Mouse (Mus musculus) CH12.LX (cell line): Measurements from ENCODE around the gene Hes2. TPM values are rescaled to one million over a fixed set of nuclear protein-coding genes. Genes with fewer than 3 reads are reported as not detected.

Source experiments
- DNase-seq: peaks from one replicate; pipeline ENCODE4 v3.0.0-alpha.2; 2013; ENCODE audit errors: extremely low read depth
- H3K27ac ChIP-seq: 2 replicates; pipeline ENCODE4 v1.5.1; 2012; ENCODE audit warnings: low read depth, mild to moderate bottlenecking, control low read depth, moderate library complexity; ENCODE audit not compliant: insufficient read depth
- H3K27me3 ChIP-seq: replicated peaks from 2 replicates; pipeline ENCODE3; 2012; ENCODE audit warnings: inconsistent platforms
- H3K36me3 ChIP-seq, 2 experiments: replicated peaks in 1 of 2; 2 replicates each; pipeline versions ENCODE3 to v1.6.1; 2012; ENCODE audit warnings: inconsistent platforms in 1 of 2, low read length in 1 of 2, mild to moderate bottlenecking in 1 of 2, mixed read lengths in 1 of 2, moderate library complexity in 1 of 2; ENCODE audit not compliant: control insufficient read depth in 1 of 2, insufficient read depth in 1 of 2
- H3K4me1 ChIP-seq, 2 experiments: 2 replicates each; pipeline ENCODE4 v1.6.1; 2012; ENCODE audit warnings: inconsistent platforms in 1 of 2, moderate library complexity in 1 of 2; ENCODE audit not compliant: insufficient read depth in 2 of 2, control insufficient read depth in 1 of 2
- H3K4me2 ChIP-seq: 2 replicates; pipeline ENCODE4 v1.6.1; 2012; ENCODE audit warnings: low read depth, mild to moderate bottlenecking, control low read depth; ENCODE audit not compliant: poor library complexity, insufficient read depth, severe bottlenecking
- H3K4me3 ChIP-seq, 3 experiments: fragments of 150-350 bp in 1 of 3; sonication (generic) in 1 of 3; replicated peaks in 1 of 3; 2 replicates each; pipeline versions ENCODE3 to v1.5.1; 2011 to 2012; ENCODE audit warnings: low read depth in 2 of 3, low read length in 2 of 3, mild to moderate bottlenecking in 2 of 3, moderate library complexity in 2 of 3, control low read depth in 1 of 3, improper control_type of control experiment in 1 of 3, inconsistent platforms in 1 of 3, mixed read lengths in 1 of 3; ENCODE audit not compliant: poor library complexity in 1 of 3
- H3K79me2 ChIP-seq: replicated peaks from 2 replicates; pipeline ENCODE4 v1.6.1; 2012; ENCODE audit warnings: mild to moderate bottlenecking, moderate library complexity; ENCODE audit not compliant: control insufficient read depth, poor library complexity, insufficient read depth, severe bottlenecking; ENCODE audit errors: extremely low read depth
- H3K9ac ChIP-seq: 2 replicates; pipeline ENCODE4 v1.6.1; 2012; ENCODE audit warnings: low read depth, mild to moderate bottlenecking, control low read depth, moderate library complexity; ENCODE audit not compliant: insufficient read depth
- H3K9me3 ChIP-seq: replicated peaks from 2 replicates; pipeline ENCODE3; 2012; ENCODE audit warnings: low read length, inconsistent platforms, mixed read lengths
- BHLHE40 ChIP-seq: IDR thresholded peaks from 2 replicates; pipeline ENCODE4 v1.6.1; 2011; ENCODE audit warnings: mild to moderate bottlenecking, low read depth, low read length, improper control_type of control experiment
- CHD1 ChIP-seq: IDR thresholded peaks from 2 replicates; pipeline ENCODE4 v1.6.1; 2012; ENCODE audit warnings: low read depth, low read length, improper control_type of control experiment, inconsistent platforms
- CHD2 ChIP-seq: IDR thresholded peaks from 2 replicates; pipeline ENCODE4 v1.6.1; 2011; ENCODE audit warnings: low read length, improper control_type of control experiment
- CTCF ChIP-seq, 2 experiments: IDR thresholded peaks in 1 of 2; conservative IDR thresholded peaks in 1 of 2; 2 replicates each; pipeline ENCODE4 v1.5.1; 2011 to 2012; ENCODE audit warnings: low read depth in 2 of 2, low read length in 2 of 2, improper control_type of control experiment in 1 of 2, inconsistent platforms in 1 of 2, mild to moderate bottlenecking in 1 of 2, moderate library complexity in 1 of 2
- E2F4 ChIP-seq: IDR thresholded peaks from 2 replicates; pipeline ENCODE4 v1.6.1; 2011; ENCODE audit warnings: low read depth, low read length, improper control_type of control experiment; ENCODE audit not compliant: insufficient replicate concordance
- ELF1 ChIP-seq: IDR thresholded peaks from 2 replicates; pipeline ENCODE4 v1.6.1; 2014; ENCODE audit warnings: low read depth, mild to moderate bottlenecking, inconsistent platforms, low read length, improper control_type of control experiment
- ETS1 ChIP-seq: conservative IDR thresholded peaks from 2 replicates; pipeline ENCODE4 v1.6.1; 2012; ENCODE audit warnings: low read depth, mild to moderate bottlenecking, inconsistent platforms, low read length, improper control_type of control experiment, moderate library complexity
- HCFC1 ChIP-seq: IDR thresholded peaks from 2 replicates; pipeline ENCODE4 v1.6.1; 2012; ENCODE audit warnings: low read depth, mild to moderate bottlenecking, inconsistent platforms, low read length, improper control_type of control experiment
- JUN ChIP-seq: IDR thresholded peaks from 2 replicates; pipeline ENCODE4 v1.6.1; 2011; ENCODE audit warnings: low read depth, mild to moderate bottlenecking, low read length, improper control_type of control experiment, moderate library complexity; ENCODE audit not compliant: insufficient read depth
- KAT2A ChIP-seq: IDR thresholded peaks from 2 replicates; pipeline ENCODE4 v1.6.1; 2012; ENCODE audit warnings: low read length, improper control_type of control experiment, inconsistent platforms; ENCODE audit not compliant: insufficient replicate concordance
- MAX ChIP-seq: IDR thresholded peaks from 2 replicates; pipeline ENCODE4 v1.6.1; 2011; ENCODE audit warnings: low read length, improper control_type of control experiment
- MEF2A ChIP-seq: IDR thresholded peaks from 2 replicates; pipeline ENCODE4 v1.6.1; 2014; ENCODE audit warnings: low read depth, mild to moderate bottlenecking, inconsistent platforms, low read length, improper control_type of control experiment, borderline replicate concordance
- MXI1 ChIP-seq: IDR thresholded peaks from 2 replicates; pipeline ENCODE4 v1.6.1; 2011; ENCODE audit warnings: mild to moderate bottlenecking, low read depth, low read length, improper control_type of control experiment
- NELFE ChIP-seq: IDR thresholded peaks from 2 replicates; pipeline ENCODE4 v1.6.1; 2011; ENCODE audit warnings: low read depth, low read length, improper control_type of control experiment
- NRF1 ChIP-seq: IDR thresholded peaks from 2 replicates; pipeline ENCODE4 v1.6.1; 2014; ENCODE audit warnings: low read depth, mild to moderate bottlenecking, inconsistent platforms, low read length, improper control_type of control experiment, moderate library complexity
- PAX5 ChIP-seq: IDR thresholded peaks from 2 replicates; pipeline ENCODE4 v1.6.1; 2012; ENCODE audit warnings: low read length, inconsistent platforms, mixed read lengths
- POLR2A ChIP-seq: IDR thresholded peaks from 2 replicates; pipeline ENCODE4 v1.6.1; 2011; ENCODE audit warnings: low read depth, mild to moderate bottlenecking, improper control_type of control experiment, low read length
- POLR2AphosphoS2 ChIP-seq: IDR thresholded peaks from 2 replicates; pipeline ENCODE4 v1.6.1; 2011; ENCODE audit warnings: low read depth, low read length, improper control_type of control experiment
- RCOR1 ChIP-seq: conservative IDR thresholded peaks from 2 replicates; pipeline ENCODE4 v1.6.1; 2012; ENCODE audit warnings: low read depth, mild to moderate bottlenecking, inconsistent platforms, low read length, improper control_type of control experiment
- SIN3A ChIP-seq: IDR thresholded peaks from 2 replicates; pipeline ENCODE4 v1.6.1; 2012; ENCODE audit warnings: low read length, improper control_type of control experiment, inconsistent platforms
- TBP ChIP-seq: conservative IDR thresholded peaks from 2 replicates; pipeline ENCODE4 v1.6.1; 2011; ENCODE audit warnings: low read depth, low read length, improper control_type of control experiment
- USF1 ChIP-seq: IDR thresholded peaks from 2 replicates; pipeline ENCODE4 v1.6.1; 2014; ENCODE audit warnings: low read depth, mild to moderate bottlenecking, inconsistent platforms, low read length, improper control_type of control experiment
- USF2 ChIP-seq: conservative IDR thresholded peaks from 2 replicates; pipeline ENCODE4 v1.6.1; 2011; ENCODE audit warnings: low read depth, low read length, improper control_type of control experiment
- ZC3H11A ChIP-seq: IDR thresholded peaks from 2 replicates; pipeline ENCODE4 v1.6.1; 2012; ENCODE audit warnings: low read depth, mild to moderate bottlenecking, inconsistent platforms, low read length, improper control_type of control experiment
- ZKSCAN1 ChIP-seq: IDR thresholded peaks from 2 replicates; pipeline ENCODE4 v1.6.1; 2012; ENCODE audit warnings: low read depth, inconsistent platforms, low read length, improper control_type of control experiment, borderline replicate concordance
- ZMIZ1 ChIP-seq: IDR thresholded peaks from 2 replicates; pipeline ENCODE4 v1.6.1; 2012; ENCODE audit warnings: low read depth, mild to moderate bottlenecking, inconsistent platforms, low read length, improper control_type of control experiment
- dilution Hi-C: fragments of 300-500 bp; cut with MboI; formaldehyde crosslinking; loops from 2 replicates; pipeline ENCODE4 v1.14.3; 2020; ENCODE audit warnings: low sequenced_read_pairs; ENCODE audit not compliant: extremely low pct_unique_long_range_greater_than_20kb, extremely low pct_ligation_motif_present
- in situ Hi-C: fragments of 300-500 bp; cut with MboI; formaldehyde crosslinking; loops from 3 replicates; pipeline ENCODE4 v1.14.3; 2019; ENCODE audit warnings: low sequenced_read_pairs, low pct_ligation_motif_present, low pct_unique_long_range_greater_than_20kb, mixed read lengths
- polyA plus RNA-seq: library from polyadenylated mRNA; unstranded; fragments of >175 nt; gene quantifications from 2 replicates; pipeline ENCODE4 v1.2.1, GENCODE M21; 2012; ENCODE audit warnings: low read depth; ENCODE audit not compliant: insufficient read length
- total RNA-seq, 2 experiments: library from RNA; depleted of rRNA; stranded (reverse); fragments of 300-350 nt in 1 of 2; fragments of >200 nt in 1 of 2; gene quantifications; 2 replicates each; pipeline ENCODE4 v1.2.3; 2012 to 2014

The Hes2 gene
- total and polyA plus RNA-seq, 3 experiments: not detected

DNA sequence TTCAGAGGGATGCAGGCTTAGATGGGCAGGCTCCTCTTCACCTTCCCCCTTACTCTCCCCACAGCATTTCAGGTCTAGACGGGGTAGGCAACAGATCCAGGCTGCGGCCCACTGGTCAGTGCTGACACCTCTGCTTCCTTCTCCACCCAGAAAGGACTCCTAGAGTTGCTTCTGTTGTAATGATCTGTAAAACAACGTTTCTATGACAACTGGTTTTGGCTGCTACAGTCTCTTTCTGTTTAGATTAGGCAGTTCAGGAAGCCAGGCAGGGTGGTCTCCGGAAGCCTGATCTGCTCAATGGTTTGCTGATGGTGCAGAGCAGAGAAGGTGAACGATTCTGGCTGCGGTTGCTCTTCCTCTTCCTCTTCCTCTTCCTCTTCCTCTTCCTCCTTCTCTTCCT, 42.8 kb downstream of the Hes2 start:
- Histone ChIP-seq H3K27ac (no peak overlapping the region), H3K79me2 (no peaks in the 10 kb centered on the region), H3K9me3 (no peaks in the 10 kb centered on the region), H3K27me3 (no peaks in the 10 kb centered on the region), H3K36me3 (peaks cover 0 to 17% of the 10 kb centered on the region in 2 experiments), H3K9ac (no peak overlapping the region), H3K4me1 (peaks cover 10 to 67% of the 10 kb centered on the region in 2 experiments), H3K4me3 (no peak overlapping the region), H3K4me2 (no peak overlapping the region)
- DNase-seq: no peak
- in situ Hi-C loops (no loop called here), dilution Hi-C loops (no loop called here)
- TF ChIP-seq ZMIZ1 (no peak), HCFC1 (no peak), ELF1 (no peak), POLR2A (no peak), PAX5 (no peak), MXI1 (no peak), POLR2AphosphoS2 (no peak), NRF1 (no peak), JUN (no peak), ZC3H11A (no peak), KAT2A (no peak), MEF2A (no peak), TBP (no peak), ZKSCAN1 (no peak), NELFE (no peak), CHD1 (no peak), MAX (no peak), ETS1 (no peak)

DNA sequence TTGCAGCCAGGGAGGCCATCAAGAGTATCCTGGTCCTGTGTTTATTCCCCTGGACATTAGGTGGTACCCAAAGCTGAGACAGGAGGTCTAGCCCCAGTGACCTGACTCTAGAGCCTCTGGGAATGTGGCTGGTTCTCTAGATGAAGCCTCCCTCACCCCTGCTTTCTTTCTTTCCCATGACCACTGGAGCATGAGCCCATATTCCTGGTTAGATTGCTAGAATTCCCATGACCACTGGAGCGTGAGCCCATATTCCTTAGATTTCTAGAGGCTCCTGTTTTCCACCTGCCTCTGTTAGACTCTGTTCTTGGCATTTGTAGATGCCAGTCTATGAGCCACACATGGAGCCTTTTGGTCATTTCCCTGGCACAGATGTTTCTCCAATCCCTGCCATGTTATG, 43.8 kb downstream of the Hes2 start:
- Histone ChIP-seq H3K4me1 (peaks cover 10 to 62% of the 10 kb centered on the region in 2 experiments), H3K27me3 (no peaks in the 10 kb centered on the region), H3K36me3 (peaks cover 0 to 22% of the 10 kb centered on the region in 2 experiments), H3K27ac (no peak overlapping the region), H3K4me3 (no peak overlapping the region), H3K79me2 (no peaks in the 10 kb centered on the region), H3K9me3 (no peaks in the 10 kb centered on the region), H3K9ac (no peak overlapping the region), H3K4me2 (no peak overlapping the region)
- in situ Hi-C loops (no loop called here), dilution Hi-C loops (no loop called here)
- DNase-seq: no peak
- no peak for TF ChIP-seq USF1
- TF ChIP-seq ELF1: no peak
- TF ChIP-seq JUN: no peak
- no peak for TF ChIP-seq E2F4
- TF ChIP-seq RCOR1: no peak
- TF ChIP-seq CHD2: no peak
- TF ChIP-seq ETS1: no peak
- TF ChIP-seq KAT2A: no peak
- TF ChIP-seq SIN3A: no peak
- TF ChIP-seq NELFE: no peak
- no peak for TF ChIP-seq CTCF (conservative IDR thresholded peaks at IDR 0.05 in 1 of 2, IDR thresholded peaks at IDR 0.05 in 1 of 2; ENCODE audit: low read depth in 2 of 2, low read length in 2 of 2)
- no peak for TF ChIP-seq POLR2AphosphoS2
- TF ChIP-seq TBP: no peak
- TF ChIP-seq USF2: no peak
- TF ChIP-seq HCFC1: no peak
- TF ChIP-seq ZMIZ1: no peak
- no peak for TF ChIP-seq BHLHE40
